Mouse (Mus musculus) forebrain, embryonic 10.5 days (tissue): ENCODE data around the gene Snip1. TPM values are rescaled to one million over a fixed set of nuclear protein-coding genes. Genes with fewer than 3 reads are reported as not detected.

ENCODE experiments used
- DNase-seq: peaks from one replicate; pipeline ENCODE4 v3.0.0-alpha.2; 2017; ENCODE audit warnings: low spot score; ENCODE audit errors: extremely low spot score
- H3K27ac ChIP-seq: fragments of 300-500 bp; sonication (generic); 2 replicates; pipeline ENCODE4 v1.5.1; 2016; ENCODE audit warnings: mild to moderate bottlenecking
- H3K27me3 ChIP-seq: fragments of 300-500 bp; sonication (generic); 2 replicates; pipeline ENCODE4 v1.6.1; 2016; ENCODE audit warnings: mild to moderate bottlenecking; ENCODE audit not compliant: poor library complexity, severe bottlenecking
- H3K36me3 ChIP-seq: fragments of 300-500 bp; sonication (generic); replicated peaks from 2 replicates; pipeline ENCODE4 v1.6.1; 2016; ENCODE audit warnings: mild to moderate bottlenecking, moderate library complexity
- H3K4me1 ChIP-seq: fragments of 300-500 bp; sonication (generic); 2 replicates; pipeline ENCODE4 v1.6.1; 2016
- H3K4me3 ChIP-seq: fragments of 300-500 bp; sonication (generic); 2 replicates; pipeline ENCODE4 v1.5.1; 2016; ENCODE audit warnings: mild to moderate bottlenecking, moderate library complexity
- H3K9me3 ChIP-seq: fragments of 300-500 bp; sonication (generic); 2 replicates; pipeline ENCODE4 v1.6.1; 2016; ENCODE audit warnings: mild to moderate bottlenecking, moderate library complexity
- whole genome bisulfite sequencing: fragments of 180-500 bp; shearing (Covaris S2); methylation state at CpG from one replicate; pipeline ENCODE4 v1.1.7; 2016; 5-methylcytosine and 5-hydroxymethylcytosine counted together
- polyA plus RNA-seq: library from polyadenylated mRNA; unstranded; fragments of >200 nt; fragmentation: Nextera tagmentation; extraction: Ambion mirVana; gene quantifications from 2 replicates; pipeline ENCODE4 v1.2.1, GENCODE M21; 2016

The Snip1 gene
- polyA plus RNA-seq, 1 experiment from 2014 or later: 28.5 TPM

- H3K4me1 ChIP-seq: peaks cover 25% of the 10 kb centered on the region
- peaks cover 20% of the 10 kb centered on the region for H3K36me3 ChIP-seq
- H3K4me3 ChIP-seq: no peak overlapping the region; the same call in 1 of the 2 replicates
- 80% methylated on average over 4 of the region's 4 CpGs for WGBS
- no peak for DNase-seq
- H3K9me3 ChIP-seq: no peaks in the 10 kb centered on the region
- peaks cover 7% of the 10 kb centered on the region; the same call in 1 of the 2 replicates for H3K27me3 ChIP-seq
- H3K27ac ChIP-seq: peak overlapping the region; percentile 67; the same call in 1 of the 2 replicates
Measured at GRCm38 (mm10) chr4:125115081-125115480, 48.6 kb downstream of the Snip1 start.

- WGBS: 50% methylated on average over 6 of the region's 6 CpGs
- Histone ChIP-seq H3K9me3 (no peaks in the 10 kb centered on the region), H3K27me3 (peaks cover 10% of the 10 kb centered on the region; the same call in 1 of the 2 replicates), H3K36me3 (peaks cover 14% of the 10 kb centered on the region), H3K4me1 (peaks cover 25% of the 10 kb centered on the region), H3K27ac (no peak overlapping the region), H3K4me3 (no peak overlapping the region)
- DNase-seq: no peak
Measured at GRCm38 (mm10) chr4:125115710-125116089, 49.2 kb downstream of the Snip1 start.

- Histone ChIP-seq H3K9me3 (no peaks in the 10 kb centered on the region), H3K4me3 (no peak overlapping the region), H3K27me3 (peaks cover 10% of the 10 kb centered on the region; the same call in 1 of the 2 replicates), H3K4me1 (peaks cover 25% of the 10 kb centered on the region), H3K27ac (no peak overlapping the region), H3K36me3 (peaks cover 8% of the 10 kb centered on the region)
- no peak for DNase-seq
- whole genome bisulfite sequencing: 82% methylated on average over 9 of the region's 9 CpGs
Measured at GRCm38 (mm10) chr4:125116090-125116861, 49.8 kb downstream of the Snip1 start.

- H3K36me3 ChIP-seq: peaks cover 2% of the 10 kb centered on the region; the same call in 1 of the 2 replicates
- no peak for DNase-seq
- 88% methylated on average over 13 of the region's 13 CpGs for WGBS
Measured at GRCm38 (mm10) chr4:125116929-125117328, 50.5 kb downstream of the Snip1 start.

DNA sequence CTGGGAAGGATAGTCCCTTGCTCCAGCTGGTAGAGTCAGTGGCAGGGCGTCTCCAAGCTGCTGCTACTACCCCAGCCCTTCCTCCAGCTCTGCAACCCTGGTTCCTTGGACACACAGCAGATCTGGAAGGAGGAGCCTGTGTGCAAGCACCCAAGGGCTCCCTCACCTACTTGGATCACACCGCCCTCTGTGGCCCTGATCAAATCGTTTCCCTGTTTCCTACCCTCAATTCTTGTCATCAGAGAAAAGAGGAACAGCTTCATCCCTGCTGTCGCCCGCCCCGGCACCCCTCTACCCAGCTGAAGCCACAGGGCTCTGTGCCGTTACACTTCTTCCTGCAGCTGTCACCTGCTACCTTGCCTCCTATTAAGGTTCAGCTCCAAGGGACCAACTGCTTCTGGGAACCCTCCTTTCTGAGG is 51.4 kb downstream of the Snip1 start:
- Histone ChIP-seq H3K9me3 (no peaks in the 10 kb centered on the region), H3K4me1 (peaks cover 36% of the 10 kb centered on the region), H3K4me3 (no peak overlapping the region), H3K27me3 (peaks cover 10% of the 10 kb centered on the region), H3K36me3 (no peaks in the 10 kb centered on the region), H3K27ac (no peak overlapping the region)
- no peak for DNase-seq
- 89% methylated on average over 7 of the region's 7 CpGs for WGBS

More at GRCm38 (mm10) chr4:125116929-125117328, 50.5 kb downstream of the Snip1 start:
- Histone ChIP-seq H3K4me3 (no peak overlapping the region), H3K27me3 (peaks cover 10% of the 10 kb centered on the region; the same call in 1 of the 2 replicates), H3K4me1 (peaks cover 26% of the 10 kb centered on the region), H3K27ac (no peak overlapping the region), H3K9me3 (no peaks in the 10 kb centered on the region)

DNA sequence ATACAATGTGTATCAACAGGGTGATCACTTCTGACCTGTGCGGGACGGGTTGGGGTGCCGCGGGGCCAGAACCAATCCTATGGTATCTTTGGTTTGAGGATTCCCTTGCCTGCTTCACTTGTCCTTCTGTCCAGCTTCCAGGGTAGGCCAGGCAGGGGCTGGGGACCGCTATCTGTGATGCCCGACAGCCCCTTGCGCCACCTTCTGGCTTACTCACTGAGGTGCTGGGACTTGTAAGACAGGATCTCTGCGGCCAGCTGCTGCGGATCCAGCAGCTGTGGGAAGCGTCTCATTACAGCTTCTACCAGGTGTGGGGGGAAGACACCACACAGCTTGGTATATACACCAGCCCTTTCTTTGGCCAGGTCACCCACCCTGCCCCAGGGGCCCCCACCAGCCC is 52.6 kb downstream of the Snip1 start:
- H3K27me3 ChIP-seq: peaks cover 13% of the 10 kb centered on the region
- H3K4me1 ChIP-seq: peaks cover 43% of the 10 kb centered on the region
- H3K4me3 ChIP-seq: no peak overlapping the region
- no peaks in the 10 kb centered on the region for H3K9me3 ChIP-seq
- 30% methylated on average over 10 of the region's 10 CpGs for WGBS
- peak; percentile 47 for DNase-seq
- H3K27ac ChIP-seq: no peak overlapping the region
- no peaks in the 10 kb centered on the region for H3K36me3 ChIP-seq

DNA sequence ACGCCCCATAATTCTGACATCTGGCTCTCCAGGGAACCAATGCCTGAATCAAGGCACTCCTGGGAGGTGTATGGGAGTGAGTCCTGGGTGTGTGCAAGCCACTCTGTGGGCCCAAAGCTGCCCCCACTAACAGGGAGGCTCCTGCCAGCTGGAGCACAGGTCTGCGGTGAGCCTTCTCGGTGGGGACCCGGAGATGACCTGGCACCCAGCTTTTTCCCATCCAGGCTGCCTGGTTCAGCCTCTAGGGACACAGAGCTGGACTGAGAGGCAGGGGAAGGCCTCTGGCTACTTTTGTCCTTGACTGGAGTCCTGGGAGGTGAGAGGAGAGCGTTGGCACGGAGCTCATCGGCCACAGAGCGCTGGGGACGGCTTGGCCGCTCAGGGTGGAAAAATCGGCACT is 53.2 kb downstream of the Snip1 start:
- DNase-seq: no peak
- H3K9me3 ChIP-seq: no peaks in the 10 kb centered on the region
- no peak overlapping the region for H3K4me3 ChIP-seq

DNA sequence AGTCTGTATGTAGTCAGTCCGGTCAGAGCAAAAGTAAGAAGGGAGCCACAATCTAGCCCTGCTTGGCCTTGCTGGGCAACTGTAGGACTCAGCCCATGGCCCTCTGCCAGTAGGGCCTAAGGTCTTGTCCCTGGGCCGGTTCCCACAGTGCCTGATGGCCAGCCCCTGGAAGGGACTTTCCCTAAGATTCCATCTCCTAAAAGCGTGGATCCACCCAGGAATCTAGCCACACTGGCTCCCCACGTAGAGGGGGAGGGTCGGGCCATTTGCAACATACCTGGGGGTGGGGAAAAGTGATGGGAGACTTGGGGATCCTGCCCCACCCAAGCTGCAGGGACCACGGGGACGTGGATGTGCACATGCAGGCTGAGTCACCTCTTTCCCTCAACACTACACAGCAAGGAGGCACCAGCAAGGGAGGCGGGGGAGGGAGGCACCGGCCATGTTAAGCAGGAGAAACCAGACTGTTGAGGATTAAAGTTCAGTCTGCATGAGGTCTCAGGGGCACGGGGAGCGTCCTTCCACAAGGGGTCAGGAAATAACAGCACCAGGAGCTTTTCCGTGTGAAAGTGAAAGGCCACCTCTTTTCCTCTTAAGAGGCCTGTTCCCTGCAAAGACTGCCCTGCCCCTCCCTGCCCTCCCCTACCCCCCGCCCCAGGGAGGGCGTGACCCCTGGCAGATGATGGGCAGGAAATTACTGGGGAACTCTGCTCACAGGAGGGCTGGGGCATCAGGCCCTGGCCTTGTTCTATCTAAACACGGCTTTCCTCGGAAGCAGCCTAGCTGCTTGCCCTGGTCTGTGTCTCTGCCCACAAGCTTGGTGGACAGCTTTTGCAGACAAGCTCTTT is 56.2 kb downstream of the Snip1 start:
- H3K4me1 ChIP-seq: peaks cover 46% of the 10 kb centered on the region

More for the DNA sequence above, 53.2 kb downstream of the Snip1 start:
- H3K36me3 ChIP-seq: no peaks in the 10 kb centered on the region
- WGBS: 94% methylated on average over 11 of the region's 11 CpGs
- no peak overlapping the region for H3K27ac ChIP-seq
- H3K27me3 ChIP-seq: peaks cover 19% of the 10 kb centered on the region
- H3K4me1 ChIP-seq: peaks cover 42% of the 10 kb centered on the region

GRCm38 (mm10) chr4:125123279-125123671 is 56.8 kb downstream of the Snip1 start:
- Histone ChIP-seq H3K27me3 (peaks cover 55% of the 10 kb centered on the region), H3K36me3 (no peaks in the 10 kb centered on the region), H3K9me3 (no peaks in the 10 kb centered on the region), H3K4me1 (peaks cover 52% of the 10 kb centered on the region), H3K27ac (peak overlapping the region; percentile 65), H3K4me3 (no peak overlapping the region)
- 66% methylated on average over 7 of the region's 7 CpGs for WGBS
- no peak for DNase-seq

More for the DNA sequence above, 56.2 kb downstream of the Snip1 start:
- Histone ChIP-seq H3K36me3 (no peaks in the 10 kb centered on the region), H3K9me3 (no peaks in the 10 kb centered on the region), H3K27ac (peak overlapping the region; percentile 65), H3K4me3 (no peak overlapping the region; the same call in 1 of the 2 replicates), H3K27me3 (peaks cover 49% of the 10 kb centered on the region)
- 19% methylated on average over 16 of the region's 16 CpGs for WGBS
- DNase-seq: no peak

Other genes starting within 250 kb of the Snip1 start
- gene Yrdc, start 216.0 kb upstream of the Snip1 start, polyA plus RNA-seq: 43.1 and 44.1 TPM in 2 replicates
- gene 1110065P20Rik, start 215.5 kb upstream of the Snip1 start, polyA plus RNA-seq: 39.3 and 42.9 TPM in 2 replicates
- gene Maneal, start 204.5 kb upstream of the Snip1 start, polyA plus RNA-seq: 2.3 and 2.6 TPM in 2 replicates
- gene Epha10, start 185.8 kb upstream of the Snip1 start, polyA plus RNA-seq: 1.1 and 1.3 TPM in 2 replicates
- 16.4 and 17.5 TPM in 2 replicates for gene 9930104L06Rik, start 129.6 kb upstream of the Snip1 start, polyA plus RNA-seq
- gene Cdca8, start 127.4 kb upstream of the Snip1 start, polyA plus RNA-seq: 293 and 297 TPM in 2 replicates
- 40.0 and 46.8 TPM in 2 replicates for gene Rspo1, start 80.2 kb upstream of the Snip1 start, polyA plus RNA-seq
- gene Gnl2, start 50.1 kb upstream of the Snip1 start, polyA plus RNA-seq: 99.7 and 107 TPM in 2 replicates
- gene Dnali1, start 969 bp upstream of the Snip1 start, polyA plus RNA-seq: 0.28 and 0.30 TPM in 2 replicates
- gene Meaf6, start 18.5 kb downstream of the Snip1 start, polyA plus RNA-seq: 82.6 and 96.5 TPM in 2 replicates
- gene Zc3h12a, start 61.2 kb downstream of the Snip1 start, polyA plus RNA-seq: 0.17 and 0.26 TPM in 2 replicates